Mouse (Mus musculus): ENCODE measurements at regions not wholly inside any gene's neighbourhood (a gene's known extent, or its start where the extent isn't known, plus 50 kb on each side); places are given as distances from the start of the nearest gene placed in this dataset.

GRCm38 (mm10) chr13:26088727-26089126 is 681.2 kb downstream of the Hdgfl1 start:
- no peak overlapping the region for H3K9ac ChIP-seq (ENCODE audit: control insufficient read depth, low read depth, low read length, poor library complexity, severe bottlenecking)
- no peaks in the 10 kb centered on the region for H3K36me3 ChIP-seq (ENCODE audit: control insufficient read depth in 1 of 2, insufficient read depth in 2 of 2, low read length in 2 of 2)
- H3K79me2 ChIP-seq (ENCODE audit: control insufficient read depth, insufficient read depth, low read length, poor library complexity): no peaks in the 10 kb centered on the region
- H3K4me1 ChIP-seq (ENCODE audit: control insufficient read depth in 1 of 2, insufficient read depth in 2 of 2, low read length in 2 of 2): no peaks in the 10 kb centered on the region
- H3K27ac ChIP-seq (ENCODE audit: control insufficient read depth, low read depth, low read length): no peak overlapping the region
- H3K4me3 ChIP-seq (ENCODE audit: control insufficient read depth in 1 of 2, insufficient read depth in 1 of 2, low read depth in 2 of 2, low read length in 2 of 2): no peak overlapping the region
- TF ChIP-seq E2F4 (IDR thresholded peaks at IDR 0.05; ENCODE audit: borderline replicate concordance, low read depth, low read length): no peak
- no peak for DNase-seq (ENCODE audit: low read depth, low spot score)
- H3K9me3 ChIP-seq (replicated peaks; ENCODE audit: insufficient read depth, low read length): no peaks in the 10 kb centered on the region
- no peaks in the 10 kb centered on the region for H3K27me3 ChIP-seq (ENCODE audit: control insufficient read depth in 1 of 2, insufficient read depth in 2 of 2, low read length in 2 of 2)

- no peak for DNase-seq (ENCODE audit: low read depth, low spot score)
- H3K9me3 ChIP-seq (replicated peaks; ENCODE audit: insufficient read depth, low read length): no peaks in the 10 kb centered on the region
- no peaks in the 10 kb centered on the region for H3K27me3 ChIP-seq (ENCODE audit: control insufficient read depth in 1 of 2, insufficient read depth in 2 of 2, low read length in 2 of 2)
- no peak overlapping the region for H3K27ac ChIP-seq (ENCODE audit: control insufficient read depth, low read depth, low read length)
- H3K4me3 ChIP-seq (ENCODE audit: control insufficient read depth in 1 of 2, insufficient read depth in 1 of 2, low read depth in 2 of 2, low read length in 2 of 2): no peak overlapping the region
- no peaks in the 10 kb centered on the region for H3K4me1 ChIP-seq (ENCODE audit: control insufficient read depth in 1 of 2, insufficient read depth in 2 of 2, low read length in 2 of 2)
- H3K79me2 ChIP-seq (ENCODE audit: control insufficient read depth, insufficient read depth, low read length, poor library complexity): no peaks in the 10 kb centered on the region
- no peak overlapping the region for H3K9ac ChIP-seq (ENCODE audit: control insufficient read depth, low read depth, low read length, poor library complexity, severe bottlenecking)
- TF ChIP-seq HCFC1 (IDR thresholded peaks at IDR 0.05; ENCODE audit: low read depth, low read length) (no peak), USF1 (IDR thresholded peaks at IDR 0.05; ENCODE audit: low read depth, low read length) (no peak), EP300 (IDR thresholded peaks at IDR 0.05; ENCODE audit: low read depth in 1 of 2, low read length in 2 of 2) (no peak), BHLHE40 (IDR thresholded peaks at IDR 0.05; ENCODE audit: borderline replicate concordance, low read depth, low read length) (no peak), RCOR1 (IDR thresholded peaks at IDR 0.05; ENCODE audit: low read depth, low read length) (no peak), CTCF (IDR thresholded peaks at IDR 0.05 in 2 of 3, conservative IDR thresholded peaks at IDR 0.05 in 1 of 3; ENCODE audit: control insufficient read depth in 1 of 3, insufficient read depth in 1 of 3, low read depth in 2 of 3, low read length in 3 of 3, poor library complexity in 1 of 3, severe bottlenecking in 1 of 3) (no peak), MEF2A (IDR thresholded peaks at IDR 0.05; ENCODE audit: extremely low read depth, insufficient replicate concordance, low read depth, low read length, poor library complexity, severe bottlenecking) (no peak), RAD21 (IDR thresholded peaks at IDR 0.05; ENCODE audit: low read depth, low read length) (no peak), ZKSCAN1 (IDR thresholded peaks at IDR 0.05; ENCODE audit: low read depth, low read length) (no peak), ZMIZ1 (IDR thresholded peaks at IDR 0.05; ENCODE audit: low read depth, low read length) (no peak), ELF1 (IDR thresholded peaks at IDR 0.05; ENCODE audit: low read depth, low read length) (no peak), TCF12 (IDR thresholded peaks at IDR 0.05; ENCODE audit: low read depth, low read length) (no peak), UBTF (IDR thresholded peaks at IDR 0.05; ENCODE audit: borderline replicate concordance, insufficient read depth, low read depth, low read length) (no peak), POLR2AphosphoS5 (IDR thresholded peaks at IDR 0.05; ENCODE audit: borderline replicate concordance, low read depth, low read length) (no peak), ZC3H11A (IDR thresholded peaks at IDR 0.05; ENCODE audit: low read depth, low read length) (no peak)
- H3K36me3 ChIP-seq (ENCODE audit: control insufficient read depth in 1 of 2, insufficient read depth in 2 of 2, low read length in 2 of 2): no peaks in the 10 kb centered on the region
Measured at GRCm38 (mm10) chr13:26080814-26081213, 689.2 kb downstream of the Hdgfl1 start.

Data from MEL (cell line).